Mouse (Mus musculus): Measurements from ENCODE around the gene Caskin1. TPM values are rescaled to one million over a fixed set of nuclear protein-coding genes. Genes with fewer than 3 reads are reported as not detected.

The Caskin1 gene
- total RNA-seq, 2 experiments from 2014 or later: 158 to 180 TPM

- no peak for DNase-seq
- intact Hi-C loops (cut with DNase I): no loop called here
Measured at GRCm38 (mm10) chr17:24529883-24530282, 41.5 kb downstream of the Caskin1 start.

- no peak for DNase-seq
- intact Hi-C loops (cut with DNase I): no loop called here
Measured at GRCm38 (mm10) chr17:24530361-24531050, 42.1 kb downstream of the Caskin1 start.

GRCm38 (mm10) chr17:24531064-24531463 lies 42.7 kb downstream of the Caskin1 start:
- DNase-seq: no peak
- intact Hi-C loops (cut with DNase I): no loop called here

- intact Hi-C loops (cut with DNase I): no loop called here
- no peak for DNase-seq
Measured at GRCm38 (mm10) chr17:24532045-24532444, 43.6 kb downstream of the Caskin1 start.

- DNase-seq: peak; percentile 80
- intact Hi-C loops (cut with DNase I): no loop called here
Measured at GRCm38 (mm10) chr17:24533099-24533992, 44.9 kb downstream of the Caskin1 start.

- DNase-seq: no peak
- intact Hi-C loops (cut with DNase I): no loop called here
Measured at GRCm38 (mm10) chr17:24534160-24534718, 45.8 kb downstream of the Caskin1 start, which contains the start of gene Rab26. Gene Rab26 (minus strand): TSS chr17:24534210.

- DNase-seq: no peak
- intact Hi-C loops (cut with DNase I): no loop called here
Measured at GRCm38 (mm10) chr17:24535300-24535699, 46.9 kb downstream of the Caskin1 start.

- no peak for DNase-seq
Measured at GRCm38 (mm10) chr17:24537536-24537935, 49.1 kb downstream of the Caskin1 start.

GRCm38 (mm10) chr17:24538950-24539349 lies 50.5 kb downstream of the Caskin1 start:
- DNase-seq: peak; percentile 58
- intact Hi-C loops (cut with DNase I): no loop called here

More at GRCm38 (mm10) chr17:24537536-24537935, 49.1 kb downstream of the Caskin1 start:
- intact Hi-C loops (cut with DNase I): no loop called here

GRCm38 (mm10) chr17:24540375-24540774 lies 52.0 kb downstream of the Caskin1 start:
- intact Hi-C loops (cut with DNase I): no loop called here
- peak; percentile 34 for DNase-seq

GRCm38 (mm10) chr17:24544613-24545012 lies 56.2 kb downstream of the Caskin1 start:
- intact Hi-C loops (cut with DNase I): no loop called here
- no peak for DNase-seq

- DNase-seq: no peak
- intact Hi-C loops (cut with DNase I): no loop called here
Measured at GRCm38 (mm10) chr17:24545247-24545646, 56.8 kb downstream of the Caskin1 start.

GRCm38 (mm10) chr17:24546234-24546633 lies 57.8 kb downstream of the Caskin1 start:
- intact Hi-C loops (cut with DNase I): no loop called here
- no peak for DNase-seq

- no peak for DNase-seq
- intact Hi-C loops (cut with DNase I): no loop called here
Measured at GRCm38 (mm10) chr17:24548435-24548834, 60.0 kb downstream of the Caskin1 start.

- peak; percentile 21 for DNase-seq
- intact Hi-C loops (cut with DNase I): no loop called here
Measured at GRCm38 (mm10) chr17:24548921-24549617, 60.7 kb downstream of the Caskin1 start.

GRCm38 (mm10) chr17:24549618-24550415 lies 61.4 kb downstream of the Caskin1 start, which contains the start of gene Pkd1:
Gene Pkd1 (plus strand): TSS chr17:24549834.
- intact Hi-C loops (cut with DNase I): no loop called here
- DNase-seq: peak; percentile 98

- peak; percentile 87 for DNase-seq
- intact Hi-C loops (cut with DNase I): no loop called here
Measured at GRCm38 (mm10) chr17:24550416-24551049, 62.1 kb downstream of the Caskin1 start.

GRCm38 (mm10) chr17:24551050-24551444 lies 62.6 kb downstream of the Caskin1 start:
- no peak for DNase-seq
- intact Hi-C loops (cut with DNase I): no loop called here

GRCm38 (mm10) chr17:24557091-24557490 lies 68.7 kb downstream of the Caskin1 start:
- intact Hi-C loops (cut with DNase I): no loop called here
- DNase-seq: no peak
